Mouse (Mus musculus): ENCODE data around the gene T2.
"Not testable (repeated sequence)": the region's sequence is repeated elsewhere in the genome, so short reads cannot be mapped to it uniquely, and the experiment has no call there.

Gene T2

GRCm38 (mm10) chr17:8367514-8368480 lies 12.0 kb downstream of the T2 start:
- DNase-seq: no peak

- no peak for DNase-seq
Measured at GRCm38 (mm10) chr17:8368570-8368969, 12.8 kb downstream of the T2 start.

- DNase-seq: no peak
Measured at GRCm38 (mm10) chr17:8369171-8369570, 13.4 kb downstream of the T2 start.

- DNase-seq: no peak
Measured at GRCm38 (mm10) chr17:8370634-8371229, 14.9 kb downstream of the T2 start.

GRCm38 (mm10) chr17:8371834-8372233 lies 16.0 kb downstream of the T2 start:
- peak; percentile 43 to 58 for DNase-seq

GRCm38 (mm10) chr17:8372286-8373046 lies 16.7 kb downstream of the T2 start:
- DNase-seq: peak; percentile 70 to 73

GRCm38 (mm10) chr17:8377298-8377697 lies 21.5 kb downstream of the T2 start:
- no peak for DNase-seq

GRCm38 (mm10) chr17:8385441-8385840 lies 29.6 kb downstream of the T2 start:
- DNase-seq: no peak

GRCm38 (mm10) chr17:8388463-8388862 lies 32.7 kb downstream of the T2 start:
- DNase-seq: no peak

GRCm38 (mm10) chr17:8388990-8389789 lies 33.4 kb downstream of the T2 start:
- DNase-seq: no peak

- DNase-seq: no peak
Measured at GRCm38 (mm10) chr17:8389790-8390095, 34.0 kb downstream of the T2 start.

GRCm38 (mm10) chr17:8390487-8390886 lies 34.7 kb downstream of the T2 start:
- DNase-seq: no peak

GRCm38 (mm10) chr17:8396371-8396770 lies 40.6 kb downstream of the T2 start:
- no peak for DNase-seq

- DNase-seq: no peak
Measured at GRCm38 (mm10) chr17:8397946-8398345, 42.2 kb downstream of the T2 start.

- not testable (repeated sequence) for DNase-seq
Measured at GRCm38 (mm10) chr17:8403932-8404331, 48.1 kb downstream of the T2 start.

- DNase-seq: no peak
Measured at GRCm38 (mm10) chr17:8406285-8406684, 50.5 kb downstream of the T2 start.

GRCm38 (mm10) chr17:8408002-8408401 lies 52.2 kb downstream of the T2 start:
- not testable (repeated sequence) for DNase-seq

- DNase-seq: no peak
Measured at GRCm38 (mm10) chr17:8408589-8409295, 53.0 kb downstream of the T2 start.

GRCm38 (mm10) chr17:8410330-8410729 lies 54.5 kb downstream of the T2 start:
- DNase-seq: no peak

GRCm38 (mm10) chr17:8413656-8414055 lies 57.9 kb downstream of the T2 start:
- DNase-seq: no peak

GRCm38 (mm10) chr17:8415533-8415932 lies 59.7 kb downstream of the T2 start:
- DNase-seq: no peak

- no peak for DNase-seq
Measured at GRCm38 (mm10) chr17:8416865-8417264, 61.1 kb downstream of the T2 start.

All from lung, adult 18-20 months (tissue).